Mouse (Mus musculus): ENCODE results near the gene Snx33. TPM values are rescaled to one million over a fixed set of nuclear protein-coding genes. Genes with fewer than 3 reads are reported as not detected.
A peak's percentile ranks its signal among the peaks of the same experiment; 100 is the strongest.

Gene Snx33
- total and polyA plus RNA-seq, 3 experiments, result 2.2 to 3.5 TPM; not detected in 1

GRCm38 (mm10) chr9:56950414-56951400 is 22.5 kb upstream of the Snx33 start, which contains the start of gene Snupn:
Snupn (plus strand) TSS chr9:56950878.
- peak within 1 kb of the TSS; percentile 92 for H3K9ac ChIP-seq (ENCODE audit: control insufficient read depth, low read depth, low read length, poor library complexity, severe bottlenecking)
- DNase-seq (ENCODE audit: low read depth, low spot score), result peak; percentile 100

GRCm38 (mm10) chr9:56949767-56950166 is 21.6 kb upstream of the Snx33 start:
- Histone ChIP-seq H3K4me1 (ENCODE audit: control insufficient read depth in 1 of 2, insufficient read depth in 2 of 2, low read length in 2 of 2) (peaks cover 2 to 11% of the 10 kb centered on the region in 2 experiments; a peak in 3 of 4 replicates), H3K9ac (ENCODE audit: control insufficient read depth, low read depth, low read length, poor library complexity, severe bottlenecking) (peak overlapping the region; percentile 56), H3K27me3 (ENCODE audit: control insufficient read depth in 1 of 2, insufficient read depth in 2 of 2, low read length in 2 of 2) (no peaks in the 10 kb centered on the region), H3K4me3 (ENCODE audit: control insufficient read depth in 1 of 2, insufficient read depth in 1 of 2, low read depth in 2 of 2, low read length in 2 of 2) (peak overlapping the region; percentile 78 to 99), H3K36me3 (ENCODE audit: control insufficient read depth in 1 of 2, insufficient read depth in 2 of 2, low read length in 2 of 2) (peaks cover 0 to 11% of the 10 kb centered on the region in 2 experiments; a peak in 2 of 4 replicates), H3K79me2 (ENCODE audit: control insufficient read depth, insufficient read depth, low read length, poor library complexity) (no peaks in the 10 kb centered on the region; the same call in 1 of the 2 replicates), H3K27ac (ENCODE audit: control insufficient read depth, low read depth, low read length) (no peak overlapping the region), H3K9me3 (replicated peaks; ENCODE audit: insufficient read depth, low read length) (no peaks in the 10 kb centered on the region)
- peak; percentile 34; the same call in 1 of the 2 replicates for TF ChIP-seq SIN3A (IDR thresholded peaks at IDR 0.05; ENCODE audit: low read length)
- no peak for TF ChIP-seq UBTF (IDR thresholded peaks at IDR 0.05; ENCODE audit: borderline replicate concordance, insufficient read depth, low read depth, low read length)
- peak; percentile 66 for DNase-seq (ENCODE audit: low read depth, low spot score)

More at GRCm38 (mm10) chr9:56950414-56951400, 22.5 kb upstream of the Snx33 start, which contains the start of gene Snupn:
- Histone ChIP-seq H3K9me3 (replicated peaks; ENCODE audit: insufficient read depth, low read length) (no peaks in the 10 kb centered on the region), H3K27ac (ENCODE audit: control insufficient read depth, low read depth, low read length) (peak within 1 kb of the TSS; percentile 87), H3K4me1 (ENCODE audit: control insufficient read depth in 1 of 2, insufficient read depth in 2 of 2, low read length in 2 of 2) (peaks cover 2 to 11% of the 10 kb centered on the region in 2 experiments; a peak in 3 of 4 replicates), H3K79me2 (ENCODE audit: control insufficient read depth, insufficient read depth, low read length, poor library complexity) (no peaks in the 10 kb centered on the region; the same call in 1 of the 2 replicates), H3K27me3 (ENCODE audit: control insufficient read depth in 1 of 2, insufficient read depth in 2 of 2, low read length in 2 of 2) (no peaks in the 10 kb centered on the region), H3K4me3 (ENCODE audit: control insufficient read depth in 1 of 2, insufficient read depth in 1 of 2, low read depth in 2 of 2, low read length in 2 of 2) (peak within 1 kb of the TSS; percentile 85 to 99), H3K36me3 (ENCODE audit: control insufficient read depth in 1 of 2, insufficient read depth in 2 of 2, low read length in 2 of 2) (peaks cover 0 to 11% of the 10 kb centered on the region in 2 experiments; a peak in 2 of 4 replicates)
- TF ChIP-seq ELF1 (IDR thresholded peaks at IDR 0.05; ENCODE audit: low read depth, low read length) (peak; percentile 98), EP300 (IDR thresholded peaks at IDR 0.05; ENCODE audit: low read depth in 1 of 2, low read length in 2 of 2) (peak in 1 of 2 experiments; percentile 36; a peak in 1 of 4 replicates), TCF12 (IDR thresholded peaks at IDR 0.05; ENCODE audit: low read depth, low read length) (peak; percentile 76), CHD2 (IDR thresholded peaks at IDR 0.05; ENCODE audit: low read length) (peak; percentile 85), POLR2AphosphoS2 (IDR thresholded peaks at IDR 0.05; ENCODE audit: low read length) (peak; percentile 97), MAX (IDR thresholded peaks at IDR 0.05; ENCODE audit: low read length) (peak; percentile 88), GABPA (IDR thresholded peaks at IDR 0.05; ENCODE audit: low read depth, low read length) (no peak), NRF1 (IDR thresholded peaks at IDR 0.05; ENCODE audit: insufficient read depth, low read depth, low read length, poor library complexity, severe bottlenecking) (peak; percentile 63), UBTF (IDR thresholded peaks at IDR 0.05; ENCODE audit: borderline replicate concordance, insufficient read depth, low read depth, low read length) (0 out of 2 replicates have a peak, but pooled peaks have one; percentile 29), TBP (IDR thresholded peaks at IDR 0.05; ENCODE audit: low read depth, low read length) (peak; percentile 92), SIN3A (IDR thresholded peaks at IDR 0.05; ENCODE audit: low read length) (peak; percentile 95), KAT2A (conservative IDR thresholded peaks at IDR 0.05; ENCODE audit: low read depth, low read length) (peak; percentile 91), MAZ (IDR thresholded peaks at IDR 0.05; ENCODE audit: low read depth, low read length) (no peak; the same call in none of the 2 replicates), POLR2A (IDR thresholded peaks at IDR 0.05; ENCODE audit: control insufficient read depth in 1 of 2, insufficient read depth in 1 of 2, low read depth in 1 of 2, low read length in 2 of 2, poor library complexity in 1 of 2) (peak; percentile 79 to 99), ZMIZ1 (IDR thresholded peaks at IDR 0.05; ENCODE audit: low read depth, low read length) (peak; percentile 98), ZNF384 (IDR thresholded peaks at IDR 0.05; ENCODE audit: low read depth, low read length) (peak; percentile 31; the same call in 1 of the 2 replicates), MYC (IDR thresholded peaks at IDR 0.05; ENCODE audit: low read depth, low read length) (peak; percentile 78), USF1 (IDR thresholded peaks at IDR 0.05; ENCODE audit: low read depth, low read length) (peak; percentile 50), MXI1 (IDR thresholded peaks at IDR 0.05; ENCODE audit: low read depth, low read length) (peak; percentile 95), HCFC1 (IDR thresholded peaks at IDR 0.05; ENCODE audit: low read depth, low read length) (peak; percentile 98), GATA1 (IDR thresholded peaks at IDR 0.05; ENCODE audit: low read depth, low read length) (no peak), BHLHE40 (IDR thresholded peaks at IDR 0.05; ENCODE audit: borderline replicate concordance, low read depth, low read length) (no peak), NELFE (IDR thresholded peaks at IDR 0.05; ENCODE audit: low read depth, low read length) (peak; percentile 99), POLR2AphosphoS5 (IDR thresholded peaks at IDR 0.05; ENCODE audit: borderline replicate concordance, low read depth, low read length) (peak; percentile 72; the same call in 1 of the 2 replicates), MYB (IDR thresholded peaks at IDR 0.05; ENCODE audit: low read depth, low read length) (no peak), CTCF (IDR thresholded peaks at IDR 0.05 in 2 of 3, conservative IDR thresholded peaks at IDR 0.05 in 1 of 3; ENCODE audit: control insufficient read depth in 1 of 3, insufficient read depth in 1 of 3, low read depth in 2 of 3, low read length in 3 of 3, poor library complexity in 1 of 3, severe bottlenecking in 1 of 3) (no peak)
